Mouse (Mus musculus): Measurements from ENCODE around the gene Gpr37. TPM values are rescaled to one million over a fixed set of nuclear protein-coding genes. Genes with fewer than 3 reads are reported as not detected.

Gene Gpr37
- 5.7 and 6.2 TPM in 2 replicates for polyA plus RNA-seq (2015; fragmentation: Nextera tagmentation; extraction: Ambion mirVana)

DNA sequence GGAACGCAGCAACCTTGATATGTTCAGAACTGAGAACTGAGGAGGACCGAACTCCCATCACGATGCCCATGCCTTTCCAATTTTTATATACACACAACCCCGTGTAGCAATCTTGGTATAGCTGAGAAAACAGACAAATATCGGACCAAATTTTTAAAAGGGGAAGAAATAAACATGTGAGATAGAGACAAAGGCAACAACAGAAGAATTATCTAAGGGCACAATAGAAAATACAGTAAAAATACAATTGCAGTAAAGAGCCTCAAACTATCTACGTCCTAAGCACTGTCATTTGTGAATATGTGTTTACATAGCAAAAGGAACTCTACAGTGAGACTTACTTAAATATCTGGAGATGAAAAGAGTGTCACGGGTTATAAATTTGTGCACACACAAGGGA, at the start of gene Gpr37:
Gpr37 (minus strand) TSS at position 101 of the 400 bp plus-strand sequence.
- no peaks in the 10 kb centered on the region for H3K9me3 ChIP-seq (ENCODE audit: control insufficient read depth, low read length)
- 39% methylated on average over 7 of the region's 7 CpGs for WGBS
- ATAC-seq = no peak
- H3K4me3 ChIP-seq (ENCODE audit: low read length) = peak within 1 kb of the TSS; percentile 71
- peak within 1 kb of the TSS; percentile 69 for H3K4me2 ChIP-seq (ENCODE audit: low read length)
- peaks cover 11% of the 10 kb centered on the region for H3K4me1 ChIP-seq (ENCODE audit: control insufficient read depth, insufficient read depth, low read depth, low read length)
- peaks cover 6% of the 10 kb centered on the region for H3K27me3 ChIP-seq (replicated peaks; ENCODE audit: control insufficient read depth, insufficient read depth, low read length)
- H3K36me3 ChIP-seq (ENCODE audit: control insufficient read depth, insufficient read depth, low read length) = no peaks in the 10 kb centered on the region
- H3K9ac ChIP-seq (ENCODE audit: low read depth, low read length) = peak within 1 kb of the TSS; percentile 76
- H3K27ac ChIP-seq (ENCODE audit: low read depth, low read length) = peak within 1 kb of the TSS; percentile 83

DNA sequence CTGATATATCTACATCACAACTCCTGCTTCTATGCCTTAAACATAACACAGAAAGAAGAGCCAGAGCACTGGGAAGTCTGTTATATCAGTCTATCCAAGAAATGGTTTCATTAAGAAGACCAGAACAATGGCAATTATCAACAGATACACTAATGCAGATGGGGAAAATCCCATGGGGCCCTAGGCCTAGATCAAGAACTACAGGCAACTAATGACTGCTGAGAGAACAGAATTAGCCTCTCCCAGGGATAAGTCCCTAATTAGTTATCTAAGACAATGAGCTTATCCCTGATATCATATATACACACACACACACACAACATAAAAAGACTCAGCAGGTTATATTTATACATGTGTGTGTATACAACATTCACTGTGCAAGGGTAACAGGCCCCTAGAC, 46.0 kb upstream of the Gpr37 start:
- H3K4me3 ChIP-seq (ENCODE audit: low read length) = no peak overlapping the region
- H3K27ac ChIP-seq (ENCODE audit: low read depth, low read length) = no peak overlapping the region

GRCm38 (mm10) chr6:25726560-25726959, 36.0 kb upstream of the Gpr37 start:
- no peaks in the 10 kb centered on the region for H3K4me1 ChIP-seq (ENCODE audit: control insufficient read depth, insufficient read depth, low read depth, low read length)
- no peaks in the 10 kb centered on the region for H3K9me3 ChIP-seq (ENCODE audit: control insufficient read depth, low read length)
- no peaks in the 10 kb centered on the region for H3K36me3 ChIP-seq (ENCODE audit: control insufficient read depth, insufficient read depth, low read length)
- H3K4me3 ChIP-seq (ENCODE audit: low read length) = no peak overlapping the region
- WGBS = 80% methylated on average over 1 of the region's 1 CpGs
- ATAC-seq = no peak
- no peak overlapping the region for H3K4me2 ChIP-seq (ENCODE audit: low read length)
- no peak overlapping the region for H3K27ac ChIP-seq (ENCODE audit: low read depth, low read length)
- H3K27me3 ChIP-seq (replicated peaks; ENCODE audit: control insufficient read depth, insufficient read depth, low read length) = no peaks in the 10 kb centered on the region
- no peak overlapping the region for H3K9ac ChIP-seq (ENCODE audit: low read depth, low read length)

More for the DNA sequence above, 46.0 kb upstream of the Gpr37 start:
- no peaks in the 10 kb centered on the region for H3K36me3 ChIP-seq (ENCODE audit: control insufficient read depth, insufficient read depth, low read length)
- ATAC-seq = 0 out of 2 replicates have a peak, but pooled peaks have one; percentile 40
- H3K9me3 ChIP-seq (ENCODE audit: control insufficient read depth, low read length) = no peaks in the 10 kb centered on the region
- no peaks in the 10 kb centered on the region for H3K4me1 ChIP-seq (ENCODE audit: control insufficient read depth, insufficient read depth, low read depth, low read length)
- no peaks in the 10 kb centered on the region for H3K27me3 ChIP-seq (replicated peaks; ENCODE audit: control insufficient read depth, insufficient read depth, low read length)
- no peak overlapping the region for H3K9ac ChIP-seq (ENCODE audit: low read depth, low read length)
- no peak overlapping the region for H3K4me2 ChIP-seq (ENCODE audit: low read length)

DNA sequence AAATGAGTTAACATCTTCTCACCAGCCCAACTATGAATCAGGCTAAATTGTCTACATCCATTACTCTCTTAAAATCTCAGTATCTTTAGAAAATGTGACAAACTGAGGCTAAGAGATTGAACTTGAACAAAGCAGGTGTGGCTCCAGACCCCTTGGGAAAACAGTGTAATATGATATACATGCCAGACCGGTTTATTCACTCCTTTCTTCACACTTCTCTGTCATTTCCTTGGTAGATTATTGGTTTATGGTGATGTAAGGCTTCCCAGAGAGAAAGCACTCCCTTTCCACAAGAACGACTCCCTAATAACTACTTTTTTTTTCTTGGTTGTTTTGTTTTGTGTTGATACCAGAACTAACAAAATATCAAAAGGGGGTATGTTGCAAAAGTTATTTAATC, 20.1 kb upstream of the Gpr37 start:
- Histone ChIP-seq H3K27ac (ENCODE audit: low read depth, low read length) (no peak overlapping the region), H3K36me3 (ENCODE audit: control insufficient read depth, insufficient read depth, low read length) (no peaks in the 10 kb centered on the region), H3K9ac (ENCODE audit: low read depth, low read length) (no peak overlapping the region), H3K4me2 (ENCODE audit: low read length) (no peak overlapping the region), H3K4me3 (ENCODE audit: low read length) (no peak overlapping the region), H3K4me1 (ENCODE audit: control insufficient read depth, insufficient read depth, low read depth, low read length) (no peaks in the 10 kb centered on the region), H3K9me3 (ENCODE audit: control insufficient read depth, low read length) (no peaks in the 10 kb centered on the region), H3K27me3 (replicated peaks; ENCODE audit: control insufficient read depth, insufficient read depth, low read length) (no peaks in the 10 kb centered on the region)
- no peak for ATAC-seq
- 44% methylated on average over 2 of the region's 2 CpGs for WGBS

DNA sequence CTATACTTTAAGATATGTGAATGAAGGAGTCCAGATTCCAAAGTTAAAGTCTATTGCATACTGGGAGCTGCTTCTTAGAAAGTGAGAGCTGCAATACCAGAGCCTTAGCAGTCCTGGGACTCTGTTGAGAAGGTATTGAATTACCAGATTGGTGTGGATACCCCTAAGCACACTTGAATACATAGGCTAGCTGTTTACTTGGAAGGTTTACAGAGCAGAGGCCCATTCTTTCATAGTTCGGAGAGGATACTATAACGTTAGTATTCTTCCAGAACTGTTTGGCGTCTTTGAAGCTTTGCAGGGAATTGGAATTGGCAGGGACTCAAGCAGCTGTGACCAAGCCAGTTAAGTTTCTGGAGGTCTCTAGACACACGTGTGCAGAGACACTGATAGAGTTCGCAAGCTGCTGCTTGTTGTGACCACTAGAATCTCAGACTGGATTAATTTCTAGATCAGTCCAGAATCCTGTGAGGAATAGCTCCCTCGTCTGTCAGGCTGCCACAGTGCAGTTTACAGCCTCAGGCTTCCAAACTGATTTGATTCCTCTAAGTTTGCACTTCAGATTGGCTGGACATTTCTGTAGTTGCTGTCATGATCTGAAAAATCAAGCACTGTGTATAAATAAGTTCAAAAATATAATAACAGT, 18.8 kb upstream of the Gpr37 start:
- H3K9me3 ChIP-seq (ENCODE audit: control insufficient read depth, low read length) = no peaks in the 10 kb centered on the region
- no peaks in the 10 kb centered on the region for H3K27me3 ChIP-seq (replicated peaks; ENCODE audit: control insufficient read depth, insufficient read depth, low read length)
- no peak overlapping the region for H3K4me3 ChIP-seq (ENCODE audit: low read length)
- H3K4me2 ChIP-seq (ENCODE audit: low read length) = no peak overlapping the region
- ATAC-seq = peak; percentile 80
- WGBS = 40% methylated on average over 6 of the region's 6 CpGs
- no peaks in the 10 kb centered on the region for H3K36me3 ChIP-seq (ENCODE audit: control insufficient read depth, insufficient read depth, low read length)
- H3K4me1 ChIP-seq (ENCODE audit: control insufficient read depth, insufficient read depth, low read depth, low read length) = no peaks in the 10 kb centered on the region
- no peak overlapping the region for H3K27ac ChIP-seq (ENCODE audit: low read depth, low read length)
- no peak overlapping the region for H3K9ac ChIP-seq (ENCODE audit: low read depth, low read length)

- no peak for ATAC-seq
- Histone ChIP-seq H3K9ac (ENCODE audit: low read depth, low read length) (no peak overlapping the region), H3K36me3 (ENCODE audit: control insufficient read depth, insufficient read depth, low read length) (no peaks in the 10 kb centered on the region), H3K27ac (ENCODE audit: low read depth, low read length) (no peak overlapping the region), H3K4me3 (ENCODE audit: low read length) (no peak overlapping the region), H3K27me3 (replicated peaks; ENCODE audit: control insufficient read depth, insufficient read depth, low read length) (no peaks in the 10 kb centered on the region), H3K9me3 (ENCODE audit: control insufficient read depth, low read length) (no peaks in the 10 kb centered on the region), H3K4me2 (ENCODE audit: low read length) (no peak overlapping the region), H3K4me1 (ENCODE audit: control insufficient read depth, insufficient read depth, low read depth, low read length) (no peaks in the 10 kb centered on the region)
- 31% methylated on average over 2 of the region's 2 CpGs for WGBS
Observed at GRCm38 (mm10) chr6:25699956-25700355, 9.4 kb upstream of the Gpr37 start.

GRCm38 (mm10) chr6:25690284-25690605, 284 bp downstream of the Gpr37 start:
- Histone ChIP-seq H3K9me3 (ENCODE audit: control insufficient read depth, low read length) (no peaks in the 10 kb centered on the region), H3K27me3 (replicated peaks; ENCODE audit: control insufficient read depth, insufficient read depth, low read length) (peaks cover 6% of the 10 kb centered on the region), H3K36me3 (ENCODE audit: control insufficient read depth, insufficient read depth, low read length) (no peaks in the 10 kb centered on the region), H3K4me2 (ENCODE audit: low read length) (peak overlapping the region; percentile 69), H3K27ac (ENCODE audit: low read depth, low read length) (peak overlapping the region; percentile 83), H3K4me3 (ENCODE audit: low read length) (peak overlapping the region; percentile 71), H3K4me1 (ENCODE audit: control insufficient read depth, insufficient read depth, low read depth, low read length) (peaks cover 11% of the 10 kb centered on the region), H3K9ac (ENCODE audit: low read depth, low read length) (peak overlapping the region; percentile 76)
- 2% methylated on average over 5 of the region's 5 CpGs for WGBS
- peak; percentile 74 for ATAC-seq

DNA sequence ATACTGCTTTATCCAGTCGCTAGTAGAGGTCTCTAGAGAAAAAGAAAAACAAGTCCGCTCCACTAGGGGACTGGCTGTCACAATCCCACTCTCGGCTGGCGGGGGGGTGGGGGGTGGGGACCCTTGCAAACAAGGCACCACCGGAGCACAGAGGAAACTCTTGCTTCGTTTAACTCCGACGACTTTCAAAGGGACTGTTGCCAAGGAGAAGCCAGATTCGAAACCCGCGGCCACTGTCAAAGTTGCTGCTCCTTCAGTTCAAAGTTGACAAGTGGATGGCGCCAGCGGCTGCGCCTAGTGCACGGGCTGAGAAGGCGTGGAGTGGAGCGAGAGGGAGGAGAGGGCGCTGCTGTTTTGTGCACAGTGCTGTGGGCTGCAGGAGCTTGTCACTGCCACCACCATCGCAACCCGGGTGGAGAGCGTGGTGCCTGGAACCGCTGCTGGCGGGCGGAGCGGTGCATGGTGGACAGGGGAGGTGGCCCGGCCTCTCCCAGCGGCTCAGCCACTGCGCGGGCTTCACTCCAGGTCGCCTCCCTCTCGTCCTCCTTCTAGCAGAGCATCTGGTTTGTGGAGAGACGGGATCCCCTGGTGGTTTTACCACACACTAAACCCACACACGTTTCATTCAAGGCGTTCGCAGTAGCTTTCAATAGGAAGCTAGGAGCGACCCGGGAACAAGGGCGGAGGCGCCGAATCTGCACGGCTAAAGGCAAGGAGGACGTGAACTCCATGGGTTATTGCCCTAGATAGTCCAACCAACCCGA, 827 bp downstream of the Gpr37 start:
- peak overlapping the region; percentile 76 for H3K9ac ChIP-seq (ENCODE audit: low read depth, low read length)
- peak; percentile 84 for ATAC-seq
- under 1% methylated on average over 42 of the region's 43 CpGs for WGBS
- peak overlapping the region; percentile 69 for H3K4me2 ChIP-seq (ENCODE audit: low read length)
- peak overlapping the region; percentile 71 for H3K4me3 ChIP-seq (ENCODE audit: low read length)
- no peaks in the 10 kb centered on the region for H3K36me3 ChIP-seq (ENCODE audit: control insufficient read depth, insufficient read depth, low read length)
- no peaks in the 10 kb centered on the region for H3K9me3 ChIP-seq (ENCODE audit: control insufficient read depth, low read length)
- H3K4me1 ChIP-seq (ENCODE audit: control insufficient read depth, insufficient read depth, low read depth, low read length) = peaks cover 11% of the 10 kb centered on the region
- peak overlapping the region; percentile 83 for H3K27ac ChIP-seq (ENCODE audit: low read depth, low read length)
- peaks cover 6% of the 10 kb centered on the region for H3K27me3 ChIP-seq (replicated peaks; ENCODE audit: control insufficient read depth, insufficient read depth, low read length)

DNA sequence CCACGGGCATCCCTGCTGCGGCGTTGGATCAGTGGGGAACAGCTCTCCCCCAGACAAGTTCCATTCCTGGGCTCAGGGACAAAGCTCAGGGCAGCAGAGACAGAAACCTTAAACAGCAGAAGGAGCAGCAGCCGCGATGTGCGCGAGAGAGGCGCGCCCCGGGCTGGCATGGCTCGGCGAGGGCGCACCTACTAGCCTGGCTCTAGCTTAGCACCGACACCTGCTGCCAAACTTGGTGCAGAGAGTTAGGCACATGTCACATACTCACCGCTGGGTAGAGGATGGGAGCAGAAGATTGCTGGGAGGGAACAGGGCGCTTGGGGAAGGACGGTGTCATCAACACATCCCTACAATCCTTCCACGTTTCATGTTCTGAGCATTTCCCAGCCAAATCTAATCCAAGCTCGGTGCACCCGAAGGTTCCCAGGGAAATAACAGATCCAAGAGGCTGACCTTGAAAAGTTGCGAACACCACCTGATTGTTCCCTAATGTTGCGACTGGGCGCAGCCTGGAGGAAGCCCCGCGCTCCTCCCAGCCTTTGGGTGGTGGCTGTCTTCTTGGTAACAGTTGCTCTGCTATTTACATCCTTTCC, 1.5 kb downstream of the Gpr37 start:
- ATAC-seq = peak; percentile 35
- Histone ChIP-seq H3K27me3 (replicated peaks; ENCODE audit: control insufficient read depth, insufficient read depth, low read length) (peaks cover 6% of the 10 kb centered on the region), H3K9ac (ENCODE audit: low read depth, low read length) (peak overlapping the region; percentile 76), H3K4me3 (ENCODE audit: low read length) (peak overlapping the region; percentile 71), H3K4me2 (ENCODE audit: low read length) (peak overlapping the region; percentile 69), H3K36me3 (ENCODE audit: control insufficient read depth, insufficient read depth, low read length) (no peaks in the 10 kb centered on the region), H3K9me3 (ENCODE audit: control insufficient read depth, low read length) (no peaks in the 10 kb centered on the region), H3K4me1 (ENCODE audit: control insufficient read depth, insufficient read depth, low read depth, low read length) (peaks cover 11% of the 10 kb centered on the region), H3K27ac (ENCODE audit: low read depth, low read length) (peak overlapping the region; percentile 25; the same call in 1 of the 2 replicates)
- WGBS = under 1% methylated on average over 25 of the region's 25 CpGs
